Mouse (Mus musculus) cortical plate, adult 2 months (tissue): ENCODE results near the gene Pycr2. TPM values are rescaled to one million over a fixed set of nuclear protein-coding genes. Genes with fewer than 3 reads are reported as not detected.
A peak's percentile ranks its signal among the peaks of the same experiment; 100 is the strongest.

Source experiments
- H3K27ac ChIP-seq: fragments of 200-500 bp; 2 replicates; pipeline ENCODE4 v1.5.1; 2012; ENCODE audit warnings: low read length, control low read depth, inconsistent platforms; ENCODE audit not compliant: insufficient read depth
- H3K4me1 ChIP-seq: fragments of 200-500 bp; 2 replicates; pipeline ENCODE4 v1.6.1; 2011; ENCODE audit warnings: low read length; ENCODE audit not compliant: control insufficient read depth, insufficient read depth
- H3K4me3 ChIP-seq: fragments of 200-500 bp; 2 replicates; pipeline ENCODE4 v1.5.1; 2011; ENCODE audit warnings: mild to moderate bottlenecking, low read length, control low read depth; ENCODE audit not compliant: insufficient read depth
- CTCF ChIP-seq: fragments of 200-500 bp; IDR thresholded peaks from 2 replicates; pipeline ENCODE4 v1.5.1; 2011; ENCODE audit warnings: mild to moderate bottlenecking, control low read depth, low read length; ENCODE audit not compliant: insufficient read depth; ENCODE audit errors: extremely low read depth
- POLR2A ChIP-seq: fragments of 200-500 bp; IDR thresholded peaks from 2 replicates; pipeline ENCODE4 v1.6.1; 2011; ENCODE audit warnings: mild to moderate bottlenecking, low read length, control low read depth; ENCODE audit not compliant: insufficient read depth; ENCODE audit errors: extremely low read depth
- polyA plus RNA-seq: library from polyadenylated mRNA; depleted of rRNA; stranded (reverse); fragments of >200 nt; gene quantifications from 2 replicates; pipeline ENCODE4 v1.2.3, GENCODE M21; 2012

Gene Pycr2
- polyA plus RNA-seq, 1 experiment = 38.0 TPM

GRCm38 (mm10) chr1:180940776-180941460, 36.8 kb downstream of the Pycr2 start:
- TF ChIP-seq POLR2A (no peak), CTCF (no peak)
- Histone ChIP-seq H3K27ac (no peak overlapping the region), H3K4me3 (no peak overlapping the region), H3K4me1 (no peaks in the 10 kb centered on the region; the same call in 1 of the 2 replicates)

- H3K27ac ChIP-seq = peak overlapping the region; percentile 49
- H3K4me1 ChIP-seq = no peaks in the 10 kb centered on the region
- TF ChIP-seq POLR2A = no peak
- no peak for TF ChIP-seq CTCF
- peak overlapping the region; percentile 42 for H3K4me3 ChIP-seq
Observed at GRCm38 (mm10) chr1:180941726-180942125, 37.6 kb downstream of the Pycr2 start.

GRCm38 (mm10) chr1:180942166-180943031, 38.3 kb downstream of the Pycr2 start, which contains the start of gene Tmem63a:
Gene Tmem63a, plus strand, starts transcription at chr1:180942344.
- TF ChIP-seq POLR2A (0 out of 2 replicates have a peak, but pooled peaks have one; percentile 24), CTCF (no peak)
- no peaks in the 10 kb centered on the region for H3K4me1 ChIP-seq
- H3K4me3 ChIP-seq = peak within 1 kb of the TSS; percentile 42
- H3K27ac ChIP-seq = peak within 1 kb of the TSS; percentile 92

- no peaks in the 10 kb centered on the region for H3K4me1 ChIP-seq
- peak overlapping the region; percentile 92 for H3K27ac ChIP-seq
- H3K4me3 ChIP-seq = peak overlapping the region; percentile 42
- no peak for TF ChIP-seq CTCF
- no peak for TF ChIP-seq POLR2A
Observed at GRCm38 (mm10) chr1:180943032-180943644, 39.0 kb downstream of the Pycr2 start.

- TF ChIP-seq POLR2A (no peak), CTCF (no peak)
- H3K27ac ChIP-seq = 0 out of 2 replicates have a peak overlapping the region, but pooled peaks have one; percentile 92
- H3K4me3 ChIP-seq = no peak overlapping the region
- H3K4me1 ChIP-seq = no peaks in the 10 kb centered on the region
Observed at GRCm38 (mm10) chr1:180943896-180944295, 39.8 kb downstream of the Pycr2 start.

GRCm38 (mm10) chr1:180944553-180944952, 40.5 kb downstream of the Pycr2 start:
- no peak overlapping the region for H3K4me3 ChIP-seq
- TF ChIP-seq CTCF (no peak), POLR2A (no peak)
- peak overlapping the region; percentile 92 for H3K27ac ChIP-seq
- H3K4me1 ChIP-seq = no peaks in the 10 kb centered on the region

- TF ChIP-seq POLR2A = no peak
- TF ChIP-seq CTCF = no peak
- Histone ChIP-seq H3K4me1 (no peaks in the 10 kb centered on the region), H3K4me3 (no peak overlapping the region), H3K27ac (peak overlapping the region; percentile 92)
Observed at GRCm38 (mm10) chr1:180945001-180945980, 41.2 kb downstream of the Pycr2 start.

GRCm38 (mm10) chr1:180946448-180946847, 42.4 kb downstream of the Pycr2 start:
- no peak overlapping the region for H3K4me3 ChIP-seq
- H3K4me1 ChIP-seq = no peaks in the 10 kb centered on the region
- 0 out of 2 replicates have a peak overlapping the region, but pooled peaks have one; percentile 9 for H3K27ac ChIP-seq
- no peak for TF ChIP-seq CTCF
- TF ChIP-seq POLR2A = no peak
